Mouse (Mus musculus) G1E (cell line): ENCODE results near the gene Dcp1a. TPM values are rescaled to one million over a fixed set of nuclear protein-coding genes. Genes with fewer than 3 reads are reported as not detected.

Source experiments
- ATAC-seq: 2 replicates; pipeline ENCODE4 v1.8.0; 2016; ENCODE audit warnings: mild to moderate bottlenecking; ENCODE audit not compliant: insufficient number of reproducible peaks, poor library complexity, low FRiP score, severe bottlenecking; ENCODE audit errors: extremely low read depth
- DNase-seq: peaks from one replicate; pipeline ENCODE4 v3.0.0; 2012; ENCODE audit warnings: low spot score
- H3K27me3 ChIP-seq: 2 replicates; pipeline ENCODE4 v1.6.1; 2012; ENCODE audit warnings: mild to moderate bottlenecking, low read length, inconsistent platforms; ENCODE audit not compliant: insufficient read depth
- H3K36me3 ChIP-seq: replicated peaks from 2 replicates; pipeline ENCODE3; 2012; ENCODE audit warnings: mild to moderate bottlenecking, inconsistent platforms
- H3K4me1 ChIP-seq: 2 replicates; pipeline ENCODE4 v1.6.1; 2012; ENCODE audit warnings: low read depth, low read length, inconsistent platforms, mixed read lengths; ENCODE audit not compliant: insufficient read depth
- H3K4me3 ChIP-seq: 2 replicates; pipeline ENCODE4 v1.5.1; 2012; ENCODE audit warnings: low read depth, mild to moderate bottlenecking, inconsistent platforms, low read length, moderate library complexity, mixed read lengths
- H3K9me3 ChIP-seq: replicated peaks from 2 replicates; pipeline ENCODE4 v1.6.1; 2012; ENCODE audit warnings: inconsistent platforms
- CTCF ChIP-seq: IDR thresholded peaks from 2 replicates; pipeline ENCODE4 v1.5.1; 2012; ENCODE audit warnings: low read depth, low read length, inconsistent platforms, mixed read lengths
- GATA1 ChIP-seq: IDR thresholded peaks from 2 replicates; pipeline ENCODE4 v1.6.1; 2012; ENCODE audit warnings: borderline replicate concordance, low read length, inconsistent platforms, mixed read lengths
- GATA2 ChIP-seq: IDR thresholded peaks from 2 replicates; pipeline ENCODE4 v1.6.1; 2012; ENCODE audit warnings: low read depth, low read length, inconsistent platforms, borderline replicate concordance
- POLR2AphosphoS5 ChIP-seq: IDR thresholded peaks from 2 replicates; pipeline ENCODE4 v1.6.1; 2012; ENCODE audit warnings: low read depth, low read length, inconsistent platforms; ENCODE audit not compliant: insufficient replicate concordance
- TAL1 ChIP-seq: conservative IDR thresholded peaks from 2 replicates; pipeline ENCODE4 v1.6.1; 2012; ENCODE audit warnings: low read depth, low read length, inconsistent platforms, mixed read lengths
- polyA plus RNA-seq: library from polyadenylated mRNA; stranded (reverse); fragments of >175 nt; gene quantifications from 2 replicates; pipeline ENCODE4 v1.2.3, GENCODE M21; 2012
- total RNA-seq, 2 experiments: library from RNA; stranded (forward) in 1 of 2; stranded (reverse) in 1 of 2; fragments of 200-1000 nt in 1 of 2; fragments of >200 nt in 1 of 2; fragmentation: Nextera tagmentation in 1 of 2; gene quantifications; 2 replicates each; pipeline ENCODE4 v1.2.3; 2014 to 2017

The Dcp1a gene
- total RNA-seq (2014; fragmentation: Nextera tagmentation), result 60.7 and 73.2 TPM in 2 replicates
- total RNA-seq (2017), result 27.2 and 30.5 TPM in 2 replicates
- polyA plus RNA-seq, result 43.2 and 43.3 TPM in 2 replicates

GRCm38 (mm10) chr14:30479361-30479948 is at the start of gene Dcp1a:
Gene Dcp1a, plus strand, starts transcription at chr14:30479535.
- no peaks in the 10 kb centered on the region for H3K9me3 ChIP-seq
- TF ChIP-seq TAL1 (no peak), CTCF (no peak), POLR2AphosphoS5 (no peak), GATA2 (no peak), GATA1 (no peak)
- peaks cover 15% of the 10 kb centered on the region for H3K4me1 ChIP-seq
- peaks cover 7% of the 10 kb centered on the region for H3K27me3 ChIP-seq
- ATAC-seq, result peak; percentile 100
- H3K4me3 ChIP-seq, result peak within 1 kb of the TSS; percentile 97
- peaks cover 27% of the 10 kb centered on the region for H3K36me3 ChIP-seq
- DNase-seq, result peak; percentile 94

GRCm38 (mm10) chr14:30429606-30430005 is 49.7 kb upstream of the Dcp1a start:
- Histone ChIP-seq H3K27me3 (no peaks in the 10 kb centered on the region), H3K4me1 (peaks cover 6% of the 10 kb centered on the region; the same call in 1 of the 2 replicates), H3K9me3 (no peaks in the 10 kb centered on the region), H3K4me3 (no peak overlapping the region), H3K36me3 (no peaks in the 10 kb centered on the region)
- DNase-seq (no peak), ATAC-seq (no peak)
- TF ChIP-seq GATA1 (no peak), GATA2 (no peak), CTCF (no peak), TAL1 (no peak), POLR2AphosphoS5 (no peak)

- TF ChIP-seq GATA2 (no peak), POLR2AphosphoS5 (no peak), TAL1 (no peak), GATA1 (no peak), CTCF (no peak)
- DNase-seq (no peak), ATAC-seq (no peak)
- no peaks in the 10 kb centered on the region for H3K27me3 ChIP-seq
- H3K36me3 ChIP-seq, result no peaks in the 10 kb centered on the region
- no peak overlapping the region for H3K4me3 ChIP-seq
- H3K4me1 ChIP-seq, result peaks cover 6% of the 10 kb centered on the region; the same call in 1 of the 2 replicates
- no peaks in the 10 kb centered on the region for H3K9me3 ChIP-seq
Observed at GRCm38 (mm10) chr14:30430026-30430425, 49.3 kb upstream of the Dcp1a start.

- Histone ChIP-seq H3K4me3 (no peak overlapping the region), H3K27me3 (no peaks in the 10 kb centered on the region), H3K4me1 (peaks cover 6% of the 10 kb centered on the region; the same call in 1 of the 2 replicates), H3K36me3 (no peaks in the 10 kb centered on the region), H3K9me3 (no peaks in the 10 kb centered on the region)
- no peak for ATAC-seq
- DNase-seq, result no peak
- TF ChIP-seq TAL1 (no peak), GATA2 (no peak), POLR2AphosphoS5 (no peak), GATA1 (no peak), CTCF (no peak)
Observed at GRCm38 (mm10) chr14:30430446-30430845, 48.9 kb upstream of the Dcp1a start.

GRCm38 (mm10) chr14:30435316-30435715 is 44.0 kb upstream of the Dcp1a start:
- no peaks in the 10 kb centered on the region for H3K9me3 ChIP-seq
- no peaks in the 10 kb centered on the region for H3K36me3 ChIP-seq
- DNase-seq (no peak), ATAC-seq (no peak)
- TF ChIP-seq TAL1 (no peak), POLR2AphosphoS5 (no peak), GATA1 (no peak), GATA2 (no peak), CTCF (no peak)
- no peaks in the 10 kb centered on the region for H3K27me3 ChIP-seq
- H3K4me1 ChIP-seq, result 0 out of 2 replicates have a peak, but pooled peaks cover 2% of the 10 kb centered on the region
- H3K4me3 ChIP-seq, result no peak overlapping the region

GRCm38 (mm10) chr14:30439915-30440314 is 39.4 kb upstream of the Dcp1a start:
- TF ChIP-seq POLR2AphosphoS5 (no peak), TAL1 (no peak), GATA1 (no peak), CTCF (no peak), GATA2 (no peak)
- Histone ChIP-seq H3K36me3 (no peaks in the 10 kb centered on the region), H3K9me3 (no peaks in the 10 kb centered on the region), H3K27me3 (no peaks in the 10 kb centered on the region), H3K4me1 (peaks cover 2% of the 10 kb centered on the region; the same call in 1 of the 2 replicates), H3K4me3 (no peak overlapping the region)
- DNase-seq (no peak), ATAC-seq (no peak)
